Mouse (Mus musculus) CH12.LX (cell line): Measurements from ENCODE around the gene Hps4. TPM values are rescaled to one million over a fixed set of nuclear protein-coding genes. Genes with fewer than 3 reads are reported as not detected.

Source experiments
- DNase-seq: peaks from one replicate; pipeline ENCODE4 v3.0.0-alpha.2; 2013; ENCODE audit errors: extremely low read depth
- H3K27ac ChIP-seq: 2 replicates; pipeline ENCODE4 v1.5.1; 2012; ENCODE audit warnings: low read depth, mild to moderate bottlenecking, control low read depth, moderate library complexity; ENCODE audit not compliant: insufficient read depth
- H3K27me3 ChIP-seq: replicated peaks from 2 replicates; pipeline ENCODE3; 2012; ENCODE audit warnings: inconsistent platforms
- H3K36me3 ChIP-seq, 2 experiments: replicated peaks in 1 of 2; 2 replicates each; pipeline versions ENCODE3 to v1.6.1; 2012; ENCODE audit warnings: inconsistent platforms in 1 of 2, low read length in 1 of 2, mild to moderate bottlenecking in 1 of 2, mixed read lengths in 1 of 2, moderate library complexity in 1 of 2; ENCODE audit not compliant: control insufficient read depth in 1 of 2, insufficient read depth in 1 of 2
- H3K4me1 ChIP-seq, 2 experiments: 2 replicates each; pipeline ENCODE4 v1.6.1; 2012; ENCODE audit warnings: inconsistent platforms in 1 of 2, moderate library complexity in 1 of 2; ENCODE audit not compliant: insufficient read depth in 2 of 2, control insufficient read depth in 1 of 2
- H3K4me2 ChIP-seq: 2 replicates; pipeline ENCODE4 v1.6.1; 2012; ENCODE audit warnings: low read depth, mild to moderate bottlenecking, control low read depth; ENCODE audit not compliant: poor library complexity, insufficient read depth, severe bottlenecking
- H3K4me3 ChIP-seq, 3 experiments: fragments of 150-350 bp in 1 of 3; sonication (generic) in 1 of 3; replicated peaks in 1 of 3; 2 replicates each; pipeline versions ENCODE3 to v1.5.1; 2011 to 2012; ENCODE audit warnings: low read depth in 2 of 3, low read length in 2 of 3, mild to moderate bottlenecking in 2 of 3, moderate library complexity in 2 of 3, control low read depth in 1 of 3, improper control_type of control experiment in 1 of 3, inconsistent platforms in 1 of 3, mixed read lengths in 1 of 3; ENCODE audit not compliant: poor library complexity in 1 of 3
- H3K79me2 ChIP-seq: replicated peaks from 2 replicates; pipeline ENCODE4 v1.6.1; 2012; ENCODE audit warnings: mild to moderate bottlenecking, moderate library complexity; ENCODE audit not compliant: control insufficient read depth, poor library complexity, insufficient read depth, severe bottlenecking; ENCODE audit errors: extremely low read depth
- H3K9ac ChIP-seq: 2 replicates; pipeline ENCODE4 v1.6.1; 2012; ENCODE audit warnings: low read depth, mild to moderate bottlenecking, control low read depth, moderate library complexity; ENCODE audit not compliant: insufficient read depth
- H3K9me3 ChIP-seq: replicated peaks from 2 replicates; pipeline ENCODE3; 2012; ENCODE audit warnings: low read length, inconsistent platforms, mixed read lengths
- CHD2 ChIP-seq: IDR thresholded peaks from 2 replicates; pipeline ENCODE4 v1.6.1; 2011; ENCODE audit warnings: low read length, improper control_type of control experiment
- E2F4 ChIP-seq: IDR thresholded peaks from 2 replicates; pipeline ENCODE4 v1.6.1; 2011; ENCODE audit warnings: low read depth, low read length, improper control_type of control experiment; ENCODE audit not compliant: insufficient replicate concordance
- ELF1 ChIP-seq: IDR thresholded peaks from 2 replicates; pipeline ENCODE4 v1.6.1; 2014; ENCODE audit warnings: low read depth, mild to moderate bottlenecking, inconsistent platforms, low read length, improper control_type of control experiment
- JUND ChIP-seq: conservative IDR thresholded peaks from 2 replicates; pipeline ENCODE4 v1.6.1; 2011; ENCODE audit warnings: low read depth, low read length, improper control_type of control experiment
- KAT2A ChIP-seq: IDR thresholded peaks from 2 replicates; pipeline ENCODE4 v1.6.1; 2012; ENCODE audit warnings: low read length, improper control_type of control experiment, inconsistent platforms; ENCODE audit not compliant: insufficient replicate concordance
- MAZ ChIP-seq: IDR thresholded peaks from 2 replicates; pipeline ENCODE4 v1.6.1; 2012; ENCODE audit warnings: low read depth, mild to moderate bottlenecking, inconsistent platforms, low read length, improper control_type of control experiment, moderate library complexity
- MEF2A ChIP-seq: IDR thresholded peaks from 2 replicates; pipeline ENCODE4 v1.6.1; 2014; ENCODE audit warnings: low read depth, mild to moderate bottlenecking, inconsistent platforms, low read length, improper control_type of control experiment, borderline replicate concordance
- MXI1 ChIP-seq: IDR thresholded peaks from 2 replicates; pipeline ENCODE4 v1.6.1; 2011; ENCODE audit warnings: mild to moderate bottlenecking, low read depth, low read length, improper control_type of control experiment
- MYC ChIP-seq: IDR thresholded peaks from 2 replicates; pipeline ENCODE4 v1.6.1; 2011; ENCODE audit warnings: low read depth, mild to moderate bottlenecking, improper control_type of control experiment, low read length
- NELFE ChIP-seq: IDR thresholded peaks from 2 replicates; pipeline ENCODE4 v1.6.1; 2011; ENCODE audit warnings: low read depth, low read length, improper control_type of control experiment
- NRF1 ChIP-seq: IDR thresholded peaks from 2 replicates; pipeline ENCODE4 v1.6.1; 2014; ENCODE audit warnings: low read depth, mild to moderate bottlenecking, inconsistent platforms, low read length, improper control_type of control experiment, moderate library complexity
- POLR2A ChIP-seq: IDR thresholded peaks from 2 replicates; pipeline ENCODE4 v1.6.1; 2011; ENCODE audit warnings: low read depth, mild to moderate bottlenecking, improper control_type of control experiment, low read length
- POLR2AphosphoS2 ChIP-seq: IDR thresholded peaks from 2 replicates; pipeline ENCODE4 v1.6.1; 2011; ENCODE audit warnings: low read depth, low read length, improper control_type of control experiment
- RCOR1 ChIP-seq: conservative IDR thresholded peaks from 2 replicates; pipeline ENCODE4 v1.6.1; 2012; ENCODE audit warnings: low read depth, mild to moderate bottlenecking, inconsistent platforms, low read length, improper control_type of control experiment
- SIN3A ChIP-seq: IDR thresholded peaks from 2 replicates; pipeline ENCODE4 v1.6.1; 2012; ENCODE audit warnings: low read length, improper control_type of control experiment, inconsistent platforms
- SMC3 ChIP-seq: IDR thresholded peaks from 2 replicates; pipeline ENCODE4 v1.6.1; 2011; ENCODE audit warnings: low read depth, low read length, improper control_type of control experiment
- TBP ChIP-seq: conservative IDR thresholded peaks from 2 replicates; pipeline ENCODE4 v1.6.1; 2011; ENCODE audit warnings: low read depth, low read length, improper control_type of control experiment
- TCF12 ChIP-seq: IDR thresholded peaks from 2 replicates; pipeline ENCODE4 v1.6.1; 2014; ENCODE audit warnings: low read depth, mild to moderate bottlenecking, inconsistent platforms, low read length, improper control_type of control experiment
- UBTF ChIP-seq: IDR thresholded peaks from 2 replicates; pipeline ENCODE4 v1.6.1; 2012; ENCODE audit warnings: low read depth, mild to moderate bottlenecking, inconsistent platforms, low read length, improper control_type of control experiment, moderate library complexity
- USF1 ChIP-seq: IDR thresholded peaks from 2 replicates; pipeline ENCODE4 v1.6.1; 2014; ENCODE audit warnings: low read depth, mild to moderate bottlenecking, inconsistent platforms, low read length, improper control_type of control experiment
- USF2 ChIP-seq: conservative IDR thresholded peaks from 2 replicates; pipeline ENCODE4 v1.6.1; 2011; ENCODE audit warnings: low read depth, low read length, improper control_type of control experiment
- ZC3H11A ChIP-seq: IDR thresholded peaks from 2 replicates; pipeline ENCODE4 v1.6.1; 2012; ENCODE audit warnings: low read depth, mild to moderate bottlenecking, inconsistent platforms, low read length, improper control_type of control experiment
- ZMIZ1 ChIP-seq: IDR thresholded peaks from 2 replicates; pipeline ENCODE4 v1.6.1; 2012; ENCODE audit warnings: low read depth, mild to moderate bottlenecking, inconsistent platforms, low read length, improper control_type of control experiment
- ZNF384 ChIP-seq: IDR thresholded peaks from 2 replicates; pipeline ENCODE4 v1.6.1; 2012; ENCODE audit warnings: low read depth, low read length, improper control_type of control experiment, inconsistent platforms
- dilution Hi-C: fragments of 300-500 bp; cut with MboI; formaldehyde crosslinking; loops from 2 replicates; pipeline ENCODE4 v1.14.3; 2020; ENCODE audit warnings: low sequenced_read_pairs; ENCODE audit not compliant: extremely low pct_unique_long_range_greater_than_20kb, extremely low pct_ligation_motif_present
- in situ Hi-C: fragments of 300-500 bp; cut with MboI; formaldehyde crosslinking; loops from 3 replicates; pipeline ENCODE4 v1.14.3; 2019; ENCODE audit warnings: low sequenced_read_pairs, low pct_ligation_motif_present, low pct_unique_long_range_greater_than_20kb, mixed read lengths
- polyA plus RNA-seq: library from polyadenylated mRNA; unstranded; fragments of >175 nt; gene quantifications from 2 replicates; pipeline ENCODE4 v1.2.1, GENCODE M21; 2012; ENCODE audit warnings: low read depth; ENCODE audit not compliant: insufficient read length
- total RNA-seq, 2 experiments: library from RNA; depleted of rRNA; stranded (reverse); fragments of 300-350 nt in 1 of 2; fragments of >200 nt in 1 of 2; gene quantifications; 2 replicates each; pipeline ENCODE4 v1.2.3; 2012 to 2014

The Hps4 gene
- total and polyA plus RNA-seq, 3 experiments: 10.0 to 23.0 (median 18.3) TPM

GRCm38 (mm10) chr5:112367929-112368328, 25.0 kb downstream of the Hps4 start:
- no peak for DNase-seq
- Histone ChIP-seq H3K27ac (no peak overlapping the region), H3K4me3 (no peak overlapping the region), H3K4me1 (no peaks in the 10 kb centered on the region), H3K79me2 (no peaks in the 10 kb centered on the region), H3K4me2 (no peak overlapping the region), H3K27me3 (no peaks in the 10 kb centered on the region), H3K9me3 (no peaks in the 10 kb centered on the region), H3K36me3 (peaks cover 81 to 92% of the 10 kb centered on the region in 2 experiments), H3K9ac (no peak overlapping the region)
- TF ChIP-seq USF1: no peak
- TF ChIP-seq MXI1: no peak
- TF ChIP-seq TCF12: no peak
- no peak for TF ChIP-seq RCOR1
- no peak for TF ChIP-seq SMC3
- TF ChIP-seq UBTF: no peak
- no peak for TF ChIP-seq POLR2A
- no peak for TF ChIP-seq SIN3A
- no peak for TF ChIP-seq NELFE
- TF ChIP-seq ZC3H11A: no peak
- no peak for TF ChIP-seq NRF1
- TF ChIP-seq MYC: no peak
- no peak for TF ChIP-seq CHD2
- TF ChIP-seq ZNF384: no peak
- TF ChIP-seq USF2: no peak
- TF ChIP-seq JUND: no peak
- no peak for TF ChIP-seq ZMIZ1
- no peak for TF ChIP-seq ELF1
- dilution Hi-C loops (no loop called here), in situ Hi-C loops (no loop called here)

- Histone ChIP-seq H3K4me1 (no peaks in the 10 kb centered on the region), H3K36me3 (peaks cover 80 to 92% of the 10 kb centered on the region in 2 experiments), H3K9me3 (no peaks in the 10 kb centered on the region), H3K4me2 (no peak overlapping the region), H3K9ac (no peak overlapping the region), H3K79me2 (no peaks in the 10 kb centered on the region), H3K4me3 (no peak overlapping the region), H3K27ac (no peak overlapping the region), H3K27me3 (no peaks in the 10 kb centered on the region)
- no peak for DNase-seq
- in situ Hi-C loops: no loop called here
- TF ChIP-seq MYC (no peak), MEF2A (no peak), TBP (no peak), E2F4 (no peak), SIN3A (no peak), TCF12 (no peak), UBTF (no peak), NELFE (no peak), KAT2A (no peak), ELF1 (no peak), MAZ (no peak), POLR2AphosphoS2 (no peak)
- dilution Hi-C loops: no loop called here
Measured at GRCm38 (mm10) chr5:112368666-112369065, 25.8 kb downstream of the Hps4 start.
